ENCODE assay signal across 12 mouse cellular contexts in genomic region chr5:115493441-115493840, GRCm38 (mm10). TPM values are rescaled to one million over a fixed set of nuclear protein-coding genes. Genes with fewer than 3 reads are reported as not detected.
DNase-seq lines count a peak whose midpoint lies in the region; ATAC-seq and TF ChIP-seq lines count a peak whose summit lies in the region.
"Had no signal": no experiment of that assay in that cellular context is flagged by ENCODE, and none has a peak within 500 bp of the region (broad histone marks: within the 10 kb centered on the region; RNA-seq: fewer than 3 reads in every experiment).

No protein-coding gene starts in this region.

- no peak overlapping the region for H3K4me2 ChIP-seq in lung, embryonic 15.5 days
- H3K4me2 ChIP-seq in embryonic facial prominence, embryonic 12.5 days (replicated peaks): no peak overlapping the region
- no peak overlapping the region for H3K4me2 ChIP-seq in stomach, embryonic 14.5 days (replicated peaks; ENCODE audit: low read depth, low read length)

- DNase-seq in gastrocnemius, adult 2 months: peak; percentile 10
- DNase-seq in gastrocnemius, postnatal 4 days (ENCODE audit: low spot score in 2 of 2): no peak
- no peak for DNase-seq in lung, postnatal 14 days
- no peak for DNase-seq in spleen, adult 12 weeks (ENCODE audit: low spot score)
- DNase-seq in left cerebral cortex, postnatal 10 days (ENCODE audit: extremely low spot score in 1 of 2, low spot score in 2 of 2): no peak
- DNase-seq: kidney, adult 2 months had no signal

- ATAC-seq in lung, embryonic 15.5 days (ENCODE audit: borderline replicate concordance, extremely low read depth, low FRiP score, low TSS enrichment): no peak
- no peak for ATAC-seq in embryonic facial prominence, embryonic 12.5 days (ENCODE audit: insufficient number of reproducible peaks, insufficient read depth, low FRiP score, low TSS enrichment)
- no peak for ATAC-seq in stomach, embryonic 14.5 days (ENCODE audit: insufficient number of reproducible peaks, insufficient read depth, low FRiP score, low read depth)

- peak overlapping the region; percentile 22; the same call in 1 of the 2 replicates for H3K9ac ChIP-seq in lung, embryonic 15.5 days
- peak overlapping the region; percentile 36; the same call in 1 of the 2 replicates for H3K9ac ChIP-seq in embryonic facial prominence, embryonic 12.5 days
- H3K9ac ChIP-seq in stomach, embryonic 14.5 days (replicated peaks; ENCODE audit: low read depth, low read length): no peak overlapping the region

- no peaks in the 10 kb centered on the region for H3K9me3 ChIP-seq in lung, embryonic 15.5 days
- H3K9me3 ChIP-seq in embryonic facial prominence, embryonic 12.5 days: no peaks in the 10 kb centered on the region
- H3K9me3 ChIP-seq in stomach, embryonic 14.5 days (ENCODE audit: control insufficient read depth, low read depth, low read length): no peaks in the 10 kb centered on the region

- H3K4me3 ChIP-seq in gastrocnemius, adult 2 months: no peak overlapping the region
- no peak overlapping the region for H3K4me3 ChIP-seq in lung, embryonic 15.5 days
- no peak overlapping the region for H3K4me3 ChIP-seq in embryonic facial prominence, embryonic 12.5 days
- no peak overlapping the region for H3K4me3 ChIP-seq in stomach, embryonic 14.5 days (ENCODE audit: low read depth, low read length)

- peaks cover 44% of the 10 kb centered on the region for H3K4me1 ChIP-seq in lung, embryonic 15.5 days
- peaks cover 29% of the 10 kb centered on the region for H3K4me1 ChIP-seq in embryonic facial prominence, embryonic 12.5 days
- H3K4me1 ChIP-seq in stomach, embryonic 14.5 days (ENCODE audit: control insufficient read depth, insufficient read depth, low read length): peaks cover 16% of the 10 kb centered on the region; the same call in 1 of the 2 replicates

- H3K36me3 ChIP-seq in lung, embryonic 15.5 days: no peaks in the 10 kb centered on the region
- H3K36me3 ChIP-seq in embryonic facial prominence, embryonic 12.5 days: no peaks in the 10 kb centered on the region
- no peaks in the 10 kb centered on the region for H3K36me3 ChIP-seq in stomach, embryonic 14.5 days (ENCODE audit: control insufficient read depth, insufficient read depth, low read length)

- H3K27ac ChIP-seq in gastrocnemius, adult 2 months: peak overlapping the region; percentile 43
- peak overlapping the region; percentile 81 for H3K27ac ChIP-seq in lung, embryonic 15.5 days
- peak overlapping the region; percentile 80 for H3K27ac ChIP-seq in embryonic facial prominence, embryonic 12.5 days
- H3K27ac ChIP-seq in stomach, embryonic 14.5 days (ENCODE audit: low read length): peak overlapping the region; percentile 50; the same call in 1 of the 2 replicates

- 22% methylated on average over 5 of the region's 5 CpGs for WGBS in lung, embryonic 15.5 days
- 33% methylated on average over 5 of the region's 5 CpGs for WGBS in embryonic facial prominence, embryonic 12.5 days
- WGBS in stomach, embryonic 14.5 days: 25% methylated on average over 5 of the region's 5 CpGs

- H3K27me3 ChIP-seq in lung, embryonic 15.5 days: no peaks in the 10 kb centered on the region
- H3K27me3 ChIP-seq in embryonic facial prominence, embryonic 12.5 days: no peaks in the 10 kb centered on the region
- H3K27me3 ChIP-seq in stomach, embryonic 14.5 days (ENCODE audit: control insufficient read depth, insufficient read depth, low read length): no peaks in the 10 kb centered on the region

- TF ChIP-seq CTCF in gastrocnemius, adult 2 months (IDR thresholded peaks at IDR 0.05): no peak

- intact Hi-C loops in gastrocnemius, adult 2 months (cut with DNase I): no loop called here
- intact Hi-C loops in left cerebral cortex, postnatal 10 days (cut with DNase I): no loop called here

RNA-seq across cellular contexts. Expression of gene Sirt4, which starts 8.9 kb away (rescaled TPM):
- total RNA-seq in gastrocnemius, adult 2 months (2021): 10 to 100 TPM; 10.9 to 17.3 TPM
- 10 to 100 TPM; 13.4 to 16.8 TPM for total RNA-seq in gastrocnemius, postnatal 4 days (2021)
- 27.2 and 30.4 TPM in 2 replicates for polyA plus RNA-seq in lung, embryonic 15.5 days (2015; fragmentation: Nextera tagmentation; extraction: Ambion mirVana)
- 23.2 and 25.9 TPM in 2 replicates for polyA plus RNA-seq in embryonic facial prominence, embryonic 12.5 days (2016; fragmentation: Nextera tagmentation; extraction: Ambion mirVana)
- 20.9 and 23.5 TPM in 2 replicates for polyA plus RNA-seq in stomach, embryonic 14.5 days (2014; fragmentation: Nextera tagmentation; extraction: Ambion mirVana)
- 10 to 100 TPM; 26.8 to 31.2 TPM for total RNA-seq in left cerebral cortex, postnatal 10 days (2021)

RNA-seq across cellular contexts. Expression of gene Pxn, which starts 13.0 kb away (rescaled TPM):
- total RNA-seq in gastrocnemius, adult 2 months (2021): 10 to 100 TPM; 79.2 to 95.2 TPM
- 100 to 1,000 TPM; 170 to 175 TPM for total RNA-seq in gastrocnemius, postnatal 4 days (2021)
- polyA plus RNA-seq in lung, embryonic 15.5 days (2015; fragmentation: Nextera tagmentation; extraction: Ambion mirVana): 57.1 and 58.6 TPM in 2 replicates
- polyA plus RNA-seq in embryonic facial prominence, embryonic 12.5 days (2016; fragmentation: Nextera tagmentation; extraction: Ambion mirVana): 46.8 and 47.1 TPM in 2 replicates
- polyA plus RNA-seq in stomach, embryonic 14.5 days (2014; fragmentation: Nextera tagmentation; extraction: Ambion mirVana): 15.9 and 17.7 TPM in 2 replicates
- 10 to 100 TPM; 18.8 to 20.8 TPM for total RNA-seq in left cerebral cortex, postnatal 10 days (2021)

RNA-seq across cellular contexts. Expression of gene Pla2g1b, which starts 27.4 kb away (rescaled TPM):
- not detected for total RNA-seq in gastrocnemius, adult 2 months (2021)
- not detected for total RNA-seq in gastrocnemius, postnatal 4 days (2021)
- 4.7 and 7.0 TPM in 2 replicates for polyA plus RNA-seq in lung, embryonic 15.5 days (2015; fragmentation: Nextera tagmentation; extraction: Ambion mirVana)
- not detected in 2 replicates for polyA plus RNA-seq in embryonic facial prominence, embryonic 12.5 days (2016; fragmentation: Nextera tagmentation; extraction: Ambion mirVana)
- 16.7 and 20.2 TPM in 2 replicates for polyA plus RNA-seq in stomach, embryonic 14.5 days (2014; fragmentation: Nextera tagmentation; extraction: Ambion mirVana)
- total RNA-seq in left cerebral cortex, postnatal 10 days (2021): not detected
- total RNA-seq: left cerebral cortex, adult 18-20 months had no signal
- polyA plus RNA-seq: C2C12; neural tube, embryonic 11.5 days had no signal
